In genomic region chr6:28537851-28538527, GRCm38 (mm10) we compare ENCODE assay signal across 8 mouse cellular contexts.
DNase-seq lines count a peak whose midpoint lies in the region; ATAC-seq lines count a peak whose summit lies in the region.

No protein-coding gene starts in this region.

- peak; percentile 78 for ATAC-seq in hindbrain, embryonic 12.5 days (ENCODE audit: low FRiP score)
- peak; percentile 61; the same call in 1 of the 2 replicates for ATAC-seq in midbrain, embryonic 11.5 days (ENCODE audit: low FRiP score)
- no peak for ATAC-seq in heart, embryonic 12.5 days (ENCODE audit: insufficient number of reproducible peaks, low FRiP score)

- H3K27ac ChIP-seq in hindbrain, embryonic 12.5 days = 0 out of 2 replicates have a peak overlapping the region, but pooled peaks have one; percentile 23
- no peak overlapping the region for H3K27ac ChIP-seq in midbrain, embryonic 11.5 days (ENCODE audit: low read depth, low read length)
- H3K27ac ChIP-seq in heart, embryonic 12.5 days (ENCODE audit: poor library complexity, severe bottlenecking) = no peak overlapping the region

- no peak overlapping the region for H3K4me3 ChIP-seq in hindbrain, embryonic 12.5 days
- no peak overlapping the region for H3K4me3 ChIP-seq in midbrain, embryonic 11.5 days (ENCODE audit: low read depth, low read length)
- H3K4me3 ChIP-seq in heart, embryonic 12.5 days = no peak overlapping the region

- H3K9ac ChIP-seq in hindbrain, embryonic 12.5 days = no peak overlapping the region; the same call in 1 of the 2 replicates
- H3K9ac ChIP-seq in midbrain, embryonic 11.5 days (ENCODE audit: low read length) = no peak overlapping the region
- H3K9ac ChIP-seq in heart, embryonic 12.5 days = no peak overlapping the region

- peak; percentile 28 for DNase-seq in lung, postnatal 36 days
- no peak for DNase-seq in lung, postnatal 25 days (ENCODE audit: low spot score)
- DNase-seq in midbrain, embryonic 11.5 days (ENCODE audit: low spot score, missing footprints) = peak; percentile 75
- no peak for DNase-seq in heart, postnatal 25 days (ENCODE audit: low spot score)
- no peak for DNase-seq in ovary, postnatal 36 days (ENCODE audit: low spot score)
- no peak for DNase-seq in c-Kit-positive CD71-positive TER-119-positive erythroid progenitor cells, embryonic 14.5 days (ENCODE audit: low spot score)

- 0 out of 2 replicates have a peak, but pooled peaks cover 3% of the 10 kb centered on the region for H3K36me3 ChIP-seq in hindbrain, embryonic 12.5 days
- H3K36me3 ChIP-seq in midbrain, embryonic 11.5 days (ENCODE audit: control insufficient read depth, insufficient read depth, low read length) = no peaks in the 10 kb centered on the region; the same call in 1 of the 2 replicates
- H3K36me3 ChIP-seq in heart, embryonic 12.5 days = peaks cover 29% of the 10 kb centered on the region

- intact Hi-C loops in heart, postnatal 25 days (cut with DNase I) = loop anchor here (10.0 kb wide), 1 partner anchor 367 kb away; no protein-coding TSS in a partner anchor

- peaks cover 12% of the 10 kb centered on the region; the same call in 1 of the 2 replicates for H3K4me1 ChIP-seq in hindbrain, embryonic 12.5 days
- H3K4me1 ChIP-seq in midbrain, embryonic 11.5 days (ENCODE audit: control insufficient read depth, insufficient read depth, low read length) = no peaks in the 10 kb centered on the region
- H3K4me1 ChIP-seq in heart, embryonic 12.5 days (replicated peaks) = no peaks in the 10 kb centered on the region

- no peak overlapping the region for H3K4me2 ChIP-seq in hindbrain, embryonic 12.5 days (replicated peaks)
- no peak overlapping the region for H3K4me2 ChIP-seq in midbrain, embryonic 11.5 days
- H3K4me2 ChIP-seq in heart, embryonic 12.5 days = no peak overlapping the region

- WGBS in hindbrain, embryonic 12.5 days = 70% methylated on average over 10 of the region's 10 CpGs
- WGBS in midbrain, embryonic 11.5 days = 77% methylated on average over 10 of the region's 10 CpGs
- WGBS in heart, embryonic 12.5 days = 75% methylated on average over 10 of the region's 10 CpGs

- no peaks in the 10 kb centered on the region for H3K9me3 ChIP-seq in hindbrain, embryonic 12.5 days (replicated peaks)
- H3K9me3 ChIP-seq in midbrain, embryonic 11.5 days (ENCODE audit: control insufficient read depth, low read length) = no peaks in the 10 kb centered on the region
- H3K9me3 ChIP-seq in heart, embryonic 12.5 days (replicated peaks) = no peaks in the 10 kb centered on the region

- H3K27me3 ChIP-seq in hindbrain, embryonic 12.5 days = no peaks in the 10 kb centered on the region
- H3K27me3 ChIP-seq in midbrain, embryonic 11.5 days (ENCODE audit: control insufficient read depth, insufficient read depth, low read length) = no peaks in the 10 kb centered on the region
- no peaks in the 10 kb centered on the region for H3K27me3 ChIP-seq in heart, embryonic 12.5 days (replicated peaks)

Comparison
In these comparisons a context has a peak if more than half of its experiments do, and no peak if none do; other contexts are left out.
1. DNase-seq: peak in lung, postnatal 36 days (single experiment) and midbrain, embryonic 11.5 days (single experiment); none in lung, postnatal 25 days (single experiment), heart, postnatal 25 days (single experiment), ovary, postnatal 36 days (single experiment) and c-Kit-positive CD71-positive TER-119-positive erythroid progenitor cells, embryonic 14.5 days (single experiment).